ENCODE assay signal across 23 mouse cellular contexts in genomic region chr16:18103808-18104207, GRCm38 (mm10). TPM values are rescaled to one million over a fixed set of nuclear protein-coding genes. Genes with fewer than 3 reads are reported as not detected.
DNase-seq lines count a peak whose midpoint lies in the region; ATAC-seq lines count a peak whose summit lies in the region.
"Had no signal": no experiment of that assay in that cellular context is flagged by ENCODE, and none has a peak within 500 bp of the region (broad histone marks: within the 10 kb centered on the region; RNA-seq: fewer than 3 reads in every experiment).

No protein-coding gene starts in this region.

- H3K4me1 ChIP-seq in midbrain, embryonic 11.5 days (ENCODE audit: control insufficient read depth, insufficient read depth, low read length): no peaks in the 10 kb centered on the region
- H3K4me1 ChIP-seq in midbrain, embryonic 15.5 days: no peaks in the 10 kb centered on the region
- peaks cover 6% of the 10 kb centered on the region; the same call in 1 of the 2 replicates for H3K4me1 ChIP-seq in limb, embryonic 13.5 days
- H3K4me1 ChIP-seq: hindbrain, embryonic 15.5 days had no signal

- H3K36me3 ChIP-seq in midbrain, embryonic 11.5 days (ENCODE audit: control insufficient read depth, insufficient read depth, low read length): no peaks in the 10 kb centered on the region
- H3K36me3 ChIP-seq in midbrain, embryonic 15.5 days (replicated peaks): no peaks in the 10 kb centered on the region
- no peaks in the 10 kb centered on the region for H3K36me3 ChIP-seq in limb, embryonic 13.5 days
- H3K36me3 ChIP-seq: embryonic facial prominence, embryonic 15.5 days; forebrain, embryonic 10.5 days; heart, embryonic 13.5 days; hindbrain, embryonic 15.5 days had no signal

- no peaks in the 10 kb centered on the region for H3K27me3 ChIP-seq in midbrain, embryonic 11.5 days (ENCODE audit: control insufficient read depth, insufficient read depth, low read length)
- no peaks in the 10 kb centered on the region for H3K27me3 ChIP-seq in midbrain, embryonic 15.5 days (replicated peaks)
- H3K27me3 ChIP-seq in limb, embryonic 13.5 days: no peaks in the 10 kb centered on the region
- H3K27me3 ChIP-seq: embryonic facial prominence, embryonic 15.5 days; heart, embryonic 13.5 days; hindbrain, embryonic 15.5 days had no signal

- no peak overlapping the region for H3K9ac ChIP-seq in midbrain, embryonic 11.5 days (ENCODE audit: low read length)
- no peak overlapping the region for H3K9ac ChIP-seq in midbrain, embryonic 15.5 days
- H3K9ac ChIP-seq in limb, embryonic 13.5 days: no peak overlapping the region
- H3K9ac ChIP-seq: embryonic facial prominence, embryonic 15.5 days; heart, embryonic 13.5 days; hindbrain, embryonic 15.5 days had no signal

- H3K4me2 ChIP-seq in midbrain, embryonic 11.5 days: no peak overlapping the region
- no peak overlapping the region for H3K4me2 ChIP-seq in midbrain, embryonic 15.5 days
- H3K4me2 ChIP-seq in limb, embryonic 13.5 days (replicated peaks): no peak overlapping the region
- H3K4me2 ChIP-seq: embryonic facial prominence, embryonic 15.5 days; heart, embryonic 13.5 days; hindbrain, embryonic 15.5 days had no signal

- no peak overlapping the region for H3K4me3 ChIP-seq in midbrain, embryonic 11.5 days (ENCODE audit: low read depth, low read length)
- H3K4me3 ChIP-seq in midbrain, embryonic 15.5 days: no peak overlapping the region
- no peak overlapping the region for H3K4me3 ChIP-seq in limb, embryonic 13.5 days
- H3K4me3 ChIP-seq: embryonic facial prominence, embryonic 15.5 days; erythroblast, embryonic 14.5 days; forebrain, embryonic 10.5 days; gastrocnemius, adult 2 months; heart, embryonic 13.5 days; hindbrain, embryonic 15.5 days had no signal

- H3K9me3 ChIP-seq in midbrain, embryonic 11.5 days (ENCODE audit: control insufficient read depth, low read length): no peaks in the 10 kb centered on the region
- H3K9me3 ChIP-seq in midbrain, embryonic 15.5 days: no peaks in the 10 kb centered on the region
- H3K9me3 ChIP-seq in limb, embryonic 13.5 days: no peaks in the 10 kb centered on the region
- H3K9me3 ChIP-seq: embryonic facial prominence, embryonic 15.5 days; forebrain, embryonic 10.5 days; heart, embryonic 13.5 days; hindbrain, embryonic 15.5 days had no signal

- no peak for ATAC-seq in midbrain, embryonic 11.5 days (ENCODE audit: low FRiP score)
- ATAC-seq in midbrain, embryonic 15.5 days (replicated peaks): no peak
- ATAC-seq in limb, embryonic 13.5 days (ENCODE audit: low FRiP score, low read depth): 0 out of 2 replicates have a peak, but pooled peaks have one; percentile 28
- ATAC-seq: activated CD4-positive, CD25-positive, alpha-beta regulatory T cell, adult 4 months; forebrain, embryonic 14.5 days had no signal

- H3K27ac ChIP-seq in midbrain, embryonic 11.5 days (ENCODE audit: low read depth, low read length): no peak overlapping the region
- H3K27ac ChIP-seq in midbrain, embryonic 15.5 days: no peak overlapping the region
- no peak overlapping the region for H3K27ac ChIP-seq in limb, embryonic 13.5 days
- H3K27ac ChIP-seq: forebrain, embryonic 10.5 days; gastrocnemius, adult 2 months; heart, embryonic 13.5 days; hindbrain, embryonic 15.5 days had no signal

- WGBS in midbrain, embryonic 11.5 days: 47% methylated on average over 6 of the region's 6 CpGs
- WGBS in midbrain, embryonic 15.5 days: 46% methylated on average over 6 of the region's 6 CpGs
- 24% methylated on average over 6 of the region's 6 CpGs for WGBS in limb, embryonic 13.5 days

- peak; percentile 22 for DNase-seq in embryo, embryonic 11 days
- DNase-seq in embryo, embryonic 10 days (ENCODE audit: low spot score): no peak
- peak; percentile 35 for DNase-seq in midbrain, embryonic 11.5 days (ENCODE audit: low spot score, missing footprints)
- DNase-seq in R1 (ENCODE audit: low read depth, low spot score): peak; percentile 27
- DNase-seq in kidney, adult 8-10 months: no peak
- DNase-seq in kidney, adult 18-20 months: no peak
- DNase-seq: adrenal gland, adult 2 months; adrenal gland, postnatal 25 days; cerebellum, adult 18-20 months; cerebellum, adult 9-11 months; cerebellum, postnatal 36 days; gastrocnemius, adult 2 months; gastrocnemius, postnatal 25 days; heart, postnatal 36 days had no signal

RNA-seq across cellular contexts. Expression of gene Prodh, which starts 13.8 kb away (rescaled TPM):
- 6.9 and 7.6 TPM in 2 replicates for polyA plus RNA-seq in midbrain, embryonic 11.5 days (2014; fragmentation: Nextera tagmentation; extraction: Ambion mirVana)
- polyA plus RNA-seq in midbrain, embryonic 15.5 days (2015; fragmentation: Nextera tagmentation; extraction: Ambion mirVana): 3.7 and 5.0 TPM in 2 replicates
- polyA plus RNA-seq in limb, embryonic 13.5 days (2015; fragmentation: Nextera tagmentation; extraction: Ambion mirVana): 8.8 and 9.5 TPM in 2 replicates

RNA-seq across cellular contexts. Expression of gene Rtn4r, which starts 23.6 kb away (rescaled TPM):
- 2.2 and 2.7 TPM in 2 replicates for polyA plus RNA-seq in midbrain, embryonic 11.5 days (2014; fragmentation: Nextera tagmentation; extraction: Ambion mirVana)
- polyA plus RNA-seq in midbrain, embryonic 15.5 days (2015; fragmentation: Nextera tagmentation; extraction: Ambion mirVana): 25.0 and 27.2 TPM in 2 replicates
- 6.4 and 6.5 TPM in 2 replicates for polyA plus RNA-seq in limb, embryonic 13.5 days (2015; fragmentation: Nextera tagmentation; extraction: Ambion mirVana)
- polyA plus RNA-seq: activated CD4-positive, CD25-positive, alpha-beta regulatory T cell, adult 4 months had no signal

RNA-seq across cellular contexts. Expression of gene Dgcr6, which starts 51.1 kb away (rescaled TPM):
- 128 and 134 TPM in 2 replicates for polyA plus RNA-seq in midbrain, embryonic 11.5 days (2014; fragmentation: Nextera tagmentation; extraction: Ambion mirVana)
- polyA plus RNA-seq in midbrain, embryonic 15.5 days (2015; fragmentation: Nextera tagmentation; extraction: Ambion mirVana): 160 and 171 TPM in 2 replicates
- 113 and 115 TPM in 2 replicates for polyA plus RNA-seq in limb, embryonic 13.5 days (2015; fragmentation: Nextera tagmentation; extraction: Ambion mirVana)

Comparison
In these comparisons a context has a peak if more than half of its experiments do, and no peak if none do; other contexts are left out.
1. DNase-seq: peak in embryo, embryonic 11 days (single experiment), midbrain, embryonic 11.5 days (single experiment) and R1 (single experiment); none in embryo, embryonic 10 days (single experiment), kidney, adult 8-10 months (0 of 2) and kidney, adult 18-20 months (single experiment).